8 mouse cellular contexts compared by ENCODE assay signal in the genomic region with DNA sequence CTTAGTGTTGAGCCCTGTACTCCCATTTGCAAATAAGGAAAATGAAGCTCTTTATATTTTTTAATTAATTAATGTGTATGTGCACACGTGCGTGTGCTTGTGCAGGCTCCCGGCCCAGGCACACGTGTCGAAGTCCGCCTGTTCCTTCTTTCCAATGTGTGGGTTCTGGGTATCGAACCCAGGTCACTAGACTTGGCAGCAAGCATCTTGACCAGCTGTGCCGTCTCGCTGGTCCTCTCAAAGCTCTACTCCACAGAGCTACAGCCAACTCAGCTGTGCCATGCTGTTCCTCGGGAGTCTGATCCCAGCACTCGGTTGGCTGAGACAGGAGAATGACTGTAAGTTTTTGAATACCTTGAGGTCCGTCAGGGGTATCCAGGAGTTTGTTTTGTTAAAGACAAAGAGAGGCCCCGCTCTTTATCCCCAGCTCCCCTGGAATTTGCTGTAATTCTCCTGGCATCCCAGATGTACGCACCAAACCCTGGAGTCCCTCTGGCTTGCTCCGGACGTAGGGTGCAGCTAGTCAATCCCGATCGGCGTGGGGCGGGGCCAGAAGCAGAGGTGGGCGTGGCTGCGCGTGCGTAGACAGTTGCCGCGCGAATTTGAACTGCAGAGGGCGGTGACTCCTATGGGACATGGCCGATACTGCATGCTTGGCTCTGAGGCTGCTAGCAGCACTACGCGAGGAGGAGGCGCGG. TPM values are rescaled to one million over a fixed set of nuclear protein-coding genes. Genes with fewer than 3 reads are reported as not detected.
A peak's percentile ranks its signal among the peaks of the same experiment; 100 is the strongest.
DNase-seq lines count a peak whose midpoint lies in the region; ATAC-seq and TF ChIP-seq lines count a peak whose summit lies in the region.

A gene (plus strand): TSS at position 610 of the 698 bp plus-strand sequence.

- H3K9me3 ChIP-seq in G1E (replicated peaks): no peaks in the 10 kb centered on the region
- no peaks in the 10 kb centered on the region for H3K9me3 ChIP-seq in forebrain, postnatal 0 days (ENCODE audit: low read length)
- no peaks in the 10 kb centered on the region for H3K9me3 ChIP-seq in lung, embryonic 16.5 days (ENCODE audit: control insufficient read depth, low read length)

- no peaks in the 10 kb centered on the region for H3K27me3 ChIP-seq in G1E (ENCODE audit: insufficient read depth, low read length)
- no peaks in the 10 kb centered on the region for H3K27me3 ChIP-seq in forebrain, postnatal 0 days (ENCODE audit: insufficient read depth, low read length)
- H3K27me3 ChIP-seq in lung, embryonic 16.5 days (ENCODE audit: control insufficient read depth, insufficient read depth, low read depth, low read length): no peaks in the 10 kb centered on the region

- no peak within 1 kb of the TSS for H3K27ac ChIP-seq in forebrain, postnatal 0 days (ENCODE audit: low read depth, low read length)
- H3K27ac ChIP-seq in lung, embryonic 16.5 days (ENCODE audit: low read length): peak within 1 kb of the TSS; percentile 43; the same call in 1 of the 2 replicates

- H3K4me2 ChIP-seq in forebrain, postnatal 0 days (ENCODE audit: low read depth): peak within 1 kb of the TSS; percentile 93
- peak within 1 kb of the TSS; percentile 80 for H3K4me2 ChIP-seq in lung, embryonic 16.5 days (ENCODE audit: low read depth, low read length)

- peaks cover 74% of the 10 kb centered on the region for H3K4me1 ChIP-seq in G1E (ENCODE audit: insufficient read depth, low read depth, low read length)
- peaks cover 6% of the 10 kb centered on the region; the same call in 1 of the 2 replicates for H3K4me1 ChIP-seq in forebrain, postnatal 0 days (ENCODE audit: insufficient read depth)
- H3K4me1 ChIP-seq in lung, embryonic 16.5 days (replicated peaks; ENCODE audit: control insufficient read depth, insufficient read depth, low read length): peaks cover 12% of the 10 kb centered on the region

- TF ChIP-seq CTCF in G1E (IDR thresholded peaks at IDR 0.05; ENCODE audit: low read depth, low read length): peak; percentile 25; the same call in 1 of the 2 replicates
- TF ChIP-seq CTCF in forebrain, postnatal 0 days (IDR thresholded peaks at IDR 0.05; ENCODE audit: low read depth): peak; percentile 81

- H3K4me3 ChIP-seq in G1E (ENCODE audit: low read depth, low read length): peak within 1 kb of the TSS; percentile 82
- H3K4me3 ChIP-seq in forebrain, postnatal 0 days (ENCODE audit: low read depth, low read length): peak within 1 kb of the TSS; percentile 37
- peak within 1 kb of the TSS; percentile 66 for H3K4me3 ChIP-seq in lung, embryonic 16.5 days (ENCODE audit: low read length)

- peak; percentile 65 for ATAC-seq in G1E (ENCODE audit: extremely low read depth, insufficient number of reproducible peaks, low FRiP score, poor library complexity, severe bottlenecking)
- ATAC-seq in forebrain, postnatal 0 days: peak; percentile 95
- peak; percentile 88 to 90 for ATAC-seq in hematopoietic stem cell, adult 5-6 weeks (replicated peaks in 1 of 2; ENCODE audit: insufficient read depth in 1 of 2, low FRiP score in 2 of 2, low TSS enrichment in 1 of 2, low read depth in 1 of 2, poor library complexity in 2 of 2, severe bottlenecking in 2 of 2)
- ATAC-seq in lung, embryonic 16.5 days (ENCODE audit: low read depth): peak; percentile 93

- WGBS in forebrain, postnatal 0 days: 17% methylated on average over 33 of the region's 33 CpGs
- WGBS in lung, embryonic 16.5 days: 14% methylated on average over 33 of the region's 33 CpGs

- DNase-seq in G1E (ENCODE audit: low spot score): peak; percentile 88
- peak; percentile 90 to 94 for DNase-seq in cerebellum, adult 18-20 months
- DNase-seq in forebrain, postnatal 0 days: peak; percentile 94
- peak; percentile 92 for DNase-seq in layer of hippocampus, adult 9-10 months (ENCODE audit: low spot score)
- DNase-seq in ovary, postnatal 10 days (ENCODE audit: low spot score): peak; percentile 97
- DNase-seq in thymus, postnatal 10 days (ENCODE audit: low spot score in 2 of 2): peak; percentile 94 to 98

- H3K36me3 ChIP-seq in G1E (replicated peaks): peaks cover 76% of the 10 kb centered on the region
- H3K36me3 ChIP-seq in forebrain, postnatal 0 days (ENCODE audit: insufficient read depth): peaks cover 3% of the 10 kb centered on the region
- H3K36me3 ChIP-seq in lung, embryonic 16.5 days (ENCODE audit: control insufficient read depth, insufficient read depth, low read length): peaks cover 11% of the 10 kb centered on the region

- H3K9ac ChIP-seq in forebrain, postnatal 0 days: peak within 1 kb of the TSS; percentile 33
- H3K9ac ChIP-seq in lung, embryonic 16.5 days (ENCODE audit: low read length): peak within 1 kb of the TSS; percentile 76

RNA-seq across cellular contexts. Expression of the gene that starts here (rescaled TPM):
- total RNA-seq in G1E (2014; fragmentation: Nextera tagmentation) (5.9 and 16.2 TPM in 2 replicates), G1E (2017) (9.8 and 12.1 TPM in 2 replicates)
- 13.7 and 15.1 TPM in 2 replicates for polyA plus RNA-seq in G1E (2012)
- total RNA-seq in forebrain, postnatal 0 days (2014; rRNA removed): 0.81 and 2.8 TPM in 2 replicates
- 0.97 and 2.3 TPM in 2 replicates for polyA plus RNA-seq in forebrain, postnatal 0 days (2015; fragmentation: Nextera tagmentation; extraction: Ambion mirVana)
- total RNA-seq in hematopoietic stem cell, adult 5-6 weeks (2017): 7.1 and 14.8 TPM in 2 replicates
- 44.9 and 49.4 TPM in 2 replicates for polyA plus RNA-seq in lung, embryonic 16.5 days (2015; fragmentation: Nextera tagmentation; extraction: Ambion mirVana)
